Mouse (Mus musculus) naive thymus-derived CD4-positive, alpha-beta T cell, adult 2 months (primary cell): ENCODE measurements around the gene Susd2.
A peak's percentile ranks its signal among the peaks of the same experiment; 100 is the strongest.

Source experiments
- DNase-seq: peaks from one replicate; pipeline ENCODE4 v3.0.0-alpha.2; 2011; ENCODE audit warnings: low read depth

Susd2 gene

GRCm38 (mm10) chr10:75654053-75654452 is 10.2 kb upstream of the Susd2 start:
- no peak for DNase-seq

DNA sequence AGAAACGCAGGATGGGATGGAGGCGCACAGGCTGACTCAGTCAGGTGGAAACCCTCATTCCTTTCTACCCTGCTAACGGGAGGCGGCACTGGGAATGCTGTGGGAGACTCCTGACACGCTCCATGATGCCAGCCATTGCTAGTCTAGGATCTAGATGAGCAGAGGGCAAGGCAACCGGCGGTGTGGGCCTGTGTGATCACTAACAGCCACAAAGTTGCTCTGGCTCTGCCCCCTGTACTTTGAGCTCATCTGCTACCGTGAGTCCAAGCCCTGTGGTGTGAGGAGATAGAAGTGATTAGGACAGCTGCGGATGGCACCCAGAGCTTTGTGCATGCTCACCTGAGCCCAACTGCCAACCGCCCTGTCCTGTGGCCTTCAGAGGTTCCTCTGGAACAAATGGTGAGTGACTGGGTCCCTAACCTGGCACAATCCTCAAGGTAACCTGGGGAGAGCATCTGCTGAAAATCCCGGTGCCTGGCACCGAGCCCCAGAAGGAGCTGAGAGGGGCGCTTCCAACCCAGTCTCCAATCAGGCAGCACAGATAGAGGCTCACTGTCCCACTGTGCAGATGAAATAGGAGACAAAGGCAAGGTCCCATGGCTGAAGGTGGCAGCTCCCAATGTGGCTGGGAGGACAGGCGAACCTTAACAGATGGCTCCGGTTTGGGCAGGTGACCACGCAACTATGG is 7.7 kb upstream of the Susd2 start:
- no peak for DNase-seq

GRCm38 (mm10) chr10:75650306-75650902 is 6.6 kb upstream of the Susd2 start:
- DNase-seq = no peak

- DNase-seq = no peak
These were observed 5.7 kb upstream of the Susd2 start for GRCm38 (mm10) chr10:75649406-75649995.

DNA sequence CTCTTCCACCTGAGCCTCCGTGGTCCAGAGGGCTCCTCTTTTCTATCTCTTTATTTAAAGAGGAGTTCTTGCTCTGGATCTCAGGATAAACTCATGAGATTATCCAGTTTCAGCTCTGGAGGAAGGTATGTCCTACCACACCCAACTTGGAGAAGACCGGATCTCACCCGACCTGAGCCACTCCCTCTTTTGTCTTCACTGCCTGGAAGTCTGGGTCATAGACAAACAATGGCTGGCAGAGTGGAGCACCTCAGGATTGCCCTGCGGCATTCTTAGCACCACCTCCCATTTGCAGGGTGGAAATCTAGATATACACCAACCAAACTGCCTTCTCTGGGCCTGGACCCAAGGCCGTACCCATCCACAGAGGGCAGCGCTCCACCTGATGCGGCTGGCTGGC is 5.2 kb upstream of the Susd2 start:
- no peak for DNase-seq

DNA sequence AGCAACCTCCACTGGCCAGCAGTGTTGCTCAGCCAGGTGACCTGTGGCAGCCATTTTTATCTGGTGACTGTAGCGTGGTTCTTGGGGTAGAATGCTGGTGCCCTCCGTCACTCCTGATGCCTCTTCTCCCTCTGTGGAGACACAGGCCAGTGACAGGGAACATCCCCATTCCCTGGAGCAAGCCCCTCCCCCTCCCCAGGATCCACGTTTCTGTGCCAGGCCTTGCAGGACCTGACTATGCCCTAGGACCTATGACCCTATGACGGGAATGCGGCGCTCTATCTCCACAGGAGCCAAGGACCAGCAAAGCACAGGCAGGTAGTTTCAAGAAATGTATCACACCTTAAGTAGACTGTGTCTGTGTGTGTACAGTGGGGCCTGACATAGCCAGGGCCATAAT is 4.3 kb upstream of the Susd2 start:
- no peak for DNase-seq

- DNase-seq = no peak
These were observed 3.6 kb upstream of the Susd2 start for GRCm38 (mm10) chr10:75647362-75647761.

- no peak for DNase-seq
These were observed 2.6 kb upstream of the Susd2 start for GRCm38 (mm10) chr10:75646406-75646805.

DNA sequence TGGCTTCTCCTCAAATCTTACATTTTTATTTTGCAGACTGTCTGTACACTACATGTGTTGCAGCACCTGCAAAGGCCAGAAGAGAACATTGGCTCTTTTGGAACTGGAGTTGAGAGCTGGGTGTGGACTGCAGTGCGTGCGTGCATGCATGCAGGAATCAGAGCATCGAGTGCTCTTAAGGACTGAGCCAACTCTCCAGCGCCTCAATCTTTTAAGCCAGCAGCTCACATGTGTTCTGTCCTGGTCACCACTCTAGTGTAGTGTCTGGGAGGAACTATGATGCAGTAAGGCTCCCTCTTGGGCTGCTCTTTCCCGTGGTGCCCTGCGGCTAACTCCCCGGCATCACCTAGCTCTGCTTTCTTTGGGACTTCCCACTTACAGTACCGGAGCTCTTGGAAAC is 1.8 kb upstream of the Susd2 start:
- no peak for DNase-seq

GRCm38 (mm10) chr10:75642891-75643290 is 917 bp downstream of the Susd2 start:
- DNase-seq = peak; percentile 22

DNA sequence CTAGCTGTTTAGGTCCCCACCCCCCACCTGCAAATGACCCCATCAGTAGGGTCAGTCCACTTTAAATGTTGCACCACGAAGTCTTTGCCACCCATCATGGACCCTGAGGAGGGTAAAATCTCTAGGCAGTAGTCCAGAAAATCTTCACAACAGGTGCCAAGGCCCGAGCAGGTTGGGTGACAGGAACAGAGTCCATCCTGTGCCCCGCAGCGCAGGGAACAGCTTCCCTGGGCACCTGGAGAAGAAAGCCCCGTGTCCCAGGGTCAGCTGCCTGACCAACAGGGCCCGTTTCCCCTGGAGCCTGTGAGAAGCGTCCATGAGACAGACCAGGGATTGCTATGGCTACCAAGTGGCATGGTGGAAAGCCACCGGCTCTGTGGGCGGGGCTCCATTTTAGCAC is 1.4 kb downstream of the Susd2 start:
- DNase-seq = no peak

DNA sequence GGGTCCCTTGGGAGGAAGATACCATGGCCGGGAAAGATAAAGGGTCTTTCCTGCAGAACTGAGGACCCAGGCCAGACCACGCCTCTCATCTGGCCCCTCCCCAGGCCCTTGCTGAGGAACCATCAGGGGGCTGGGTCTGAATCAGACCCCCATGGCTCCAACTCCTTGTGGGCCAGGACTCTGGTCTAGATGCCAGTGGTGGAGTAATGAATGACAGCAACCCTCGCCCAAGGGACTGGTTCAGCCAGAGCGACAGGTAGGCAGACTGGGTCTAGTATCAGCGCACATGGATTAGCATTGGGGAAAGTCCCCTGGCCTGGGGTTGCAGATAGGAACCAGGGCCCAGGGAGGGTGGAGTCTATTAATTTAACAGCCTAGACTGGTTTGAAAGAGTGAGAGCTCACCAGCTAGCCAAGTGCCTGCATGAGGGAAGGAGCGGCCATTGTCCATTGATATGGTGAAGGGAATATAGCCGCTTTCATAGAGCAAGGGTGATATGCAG is 2.0 kb downstream of the Susd2 start:
- no peak for DNase-seq

DNA sequence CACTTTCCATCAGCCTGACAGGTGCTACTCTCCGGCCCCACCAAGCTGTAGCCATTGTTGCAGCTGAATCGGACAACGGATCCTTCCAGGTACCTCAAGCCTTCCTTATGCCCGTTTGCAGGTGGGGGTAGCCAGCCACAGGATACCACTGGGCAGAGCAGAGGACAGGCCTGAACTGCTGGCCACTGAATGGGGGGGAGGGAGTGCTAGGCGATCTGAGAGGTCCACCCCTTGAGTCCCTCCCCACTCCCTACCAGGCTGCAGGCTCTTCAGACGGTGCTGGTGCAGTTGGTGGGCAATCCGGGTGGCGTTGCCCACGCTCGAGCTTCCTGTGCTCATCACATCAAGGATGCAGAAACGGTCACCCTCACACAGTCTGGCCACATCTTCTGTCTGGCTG is 6.1 kb downstream of the Susd2 start:
- no peak for DNase-seq

DNA sequence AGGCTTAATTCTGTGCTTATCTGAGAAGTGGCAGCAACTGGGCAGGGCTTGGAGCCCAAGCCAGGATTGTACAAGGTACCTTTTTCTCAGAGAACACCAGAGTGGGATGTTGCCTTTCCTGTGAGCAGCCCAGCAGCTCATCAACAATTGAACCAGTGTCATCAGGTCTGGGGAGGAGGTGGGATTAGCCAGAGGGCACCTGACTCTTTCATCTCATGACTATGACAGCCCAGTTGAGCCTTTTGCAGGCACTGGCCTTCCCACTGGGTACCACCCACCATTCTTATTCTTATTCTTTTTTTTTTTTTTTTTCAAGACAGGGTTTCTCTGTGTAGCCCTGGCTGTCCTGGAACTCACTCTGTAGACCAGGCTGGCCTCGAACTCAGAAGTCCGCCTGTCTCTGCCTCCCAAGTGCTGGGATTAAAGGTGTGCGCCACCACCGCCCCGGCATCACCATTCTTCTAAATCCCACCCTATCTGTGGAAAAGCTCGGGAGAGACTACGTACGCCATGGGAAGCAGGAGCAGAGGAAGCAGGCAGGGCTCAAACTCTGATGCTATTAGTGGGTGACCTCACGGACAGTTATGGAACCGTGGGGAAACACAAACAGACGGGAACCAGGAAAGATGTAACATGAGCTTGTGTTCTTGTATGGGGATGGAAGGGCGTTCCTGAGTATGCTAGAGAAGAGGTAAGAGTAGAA is 7.6 kb downstream of the Susd2 start:
- no peak for DNase-seq

- peak; percentile 86 for DNase-seq
These were observed 8.1 kb downstream of the Susd2 start for GRCm38 (mm10) chr10:75635693-75636055.

- no peak for DNase-seq
These were observed 8.7 kb downstream of the Susd2 start for GRCm38 (mm10) chr10:75635019-75635692.

DNA sequence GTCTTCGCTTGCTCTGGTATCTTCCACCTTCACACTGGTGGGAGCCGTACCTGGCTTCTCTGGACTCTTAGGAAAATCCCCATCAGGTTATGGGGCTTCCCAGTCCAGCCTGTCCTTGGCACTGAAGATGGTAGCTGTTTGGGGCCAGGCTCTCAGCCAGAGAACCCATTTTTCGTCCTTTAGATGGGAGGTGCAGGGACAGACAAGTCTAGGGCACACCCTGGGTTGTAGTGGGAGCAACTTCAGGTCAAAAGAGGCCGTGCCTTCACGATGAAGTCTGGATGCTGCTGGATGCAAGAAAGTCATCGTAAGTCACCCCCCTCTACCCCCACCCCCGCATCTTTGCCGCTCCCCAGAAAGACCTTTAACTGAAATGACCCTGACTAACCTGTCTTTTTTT is 9.2 kb downstream of the Susd2 start:
- DNase-seq = no peak

DNA sequence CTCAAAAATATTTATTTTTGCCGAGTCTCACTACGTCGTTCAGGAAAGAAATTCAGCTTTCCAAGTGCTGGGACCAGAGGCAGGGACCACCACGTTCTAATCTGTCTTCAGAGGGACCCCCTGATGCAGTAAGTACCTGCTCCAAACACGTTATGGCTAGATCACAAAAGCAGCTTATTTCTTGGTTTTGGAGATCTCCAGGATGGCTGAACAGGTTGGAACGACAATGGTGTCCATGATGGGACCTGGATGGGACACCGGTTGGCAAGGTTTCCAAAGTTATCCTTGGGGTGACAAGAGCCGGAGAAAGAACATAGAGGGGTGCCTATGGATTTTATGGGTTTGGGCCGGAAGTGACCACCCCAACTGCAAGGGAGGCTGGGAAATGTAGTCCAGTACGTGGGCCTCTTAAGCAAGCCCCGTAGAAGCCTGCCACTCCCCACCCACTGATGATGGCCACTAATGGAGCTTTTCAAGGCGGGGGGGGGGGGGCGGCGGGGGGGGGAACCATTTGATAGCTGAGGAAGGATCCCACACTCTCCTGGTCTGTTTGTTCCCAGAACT is 10.2 kb downstream of the Susd2 start:
- no peak for DNase-seq

DNA sequence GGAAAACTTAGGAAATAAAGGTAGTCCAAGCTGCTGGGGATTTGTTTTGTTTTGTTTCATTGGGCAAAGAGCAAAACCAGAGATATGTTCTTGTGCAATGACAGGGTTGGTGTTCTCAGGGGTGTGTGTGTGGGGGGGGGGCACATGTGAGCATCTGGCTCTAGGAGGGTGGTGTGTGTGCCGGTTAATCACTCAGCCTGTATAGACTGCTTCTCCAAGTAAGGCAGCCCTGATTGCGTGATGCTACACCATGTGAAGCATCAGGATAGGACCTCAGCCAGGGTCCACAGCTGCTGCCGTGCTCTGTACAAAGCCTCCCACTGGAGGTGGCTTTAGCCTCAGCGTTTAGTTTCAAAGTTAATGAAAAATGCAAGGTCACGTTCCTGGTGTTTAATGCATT is 10.8 kb downstream of the Susd2 start:
- DNase-seq = no peak

DNA sequence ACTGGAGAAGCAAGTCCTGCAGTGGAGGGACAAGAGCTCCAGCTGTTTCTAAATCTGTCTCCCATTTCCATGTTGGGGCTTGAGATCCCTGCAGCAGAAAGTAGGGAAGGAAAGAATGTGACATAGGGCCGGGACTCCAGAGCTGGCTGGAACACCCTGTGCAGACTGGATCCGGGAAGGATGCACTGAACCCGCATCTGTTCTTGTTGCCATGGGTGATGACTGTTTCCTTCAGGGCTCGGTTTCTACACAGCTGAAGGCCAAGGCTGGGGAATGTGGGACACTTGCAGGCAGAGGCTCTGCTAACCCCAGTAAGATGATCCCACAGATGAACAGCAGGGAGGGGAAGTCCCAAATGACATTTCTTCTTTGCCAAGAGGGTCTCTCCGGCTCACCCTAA is 11.2 kb downstream of the Susd2 start:
- no peak for DNase-seq

GRCm38 (mm10) chr10:75627490-75627889 is 16.3 kb downstream of the Susd2 start:
- no peak for DNase-seq

GRCm38 (mm10) chr10:75626991-75627390 is 16.8 kb downstream of the Susd2 start:
- DNase-seq = no peak
